Mouse (Mus musculus) lung, postnatal 10 days (tissue): ENCODE data around the gene Deup1.

Experiments
- DNase-seq: peaks from one replicate; pipeline ENCODE4 v3.0.0; 2021

The Deup1 gene

DNA sequence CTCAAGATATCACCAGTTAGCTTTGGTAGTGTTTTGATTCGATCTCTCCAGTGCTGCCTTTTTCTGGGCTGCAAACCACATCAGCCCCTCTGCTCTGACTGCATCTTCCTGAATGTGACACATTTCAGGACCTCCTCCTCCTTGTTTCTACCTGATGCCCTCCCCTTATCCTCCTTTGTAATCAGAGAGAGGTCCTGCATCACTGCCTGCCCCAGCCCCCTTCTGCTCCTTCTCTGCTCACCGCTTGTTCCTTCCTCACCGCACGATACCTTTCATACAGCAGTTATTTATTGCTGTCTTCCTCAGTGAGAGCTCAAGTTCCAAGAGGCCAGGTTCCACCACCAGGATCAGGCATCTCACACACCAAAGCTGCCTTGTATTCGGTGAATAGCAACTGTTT, 96.5 kb downstream of the Deup1 start:
- DNase-seq: no peak

DNA sequence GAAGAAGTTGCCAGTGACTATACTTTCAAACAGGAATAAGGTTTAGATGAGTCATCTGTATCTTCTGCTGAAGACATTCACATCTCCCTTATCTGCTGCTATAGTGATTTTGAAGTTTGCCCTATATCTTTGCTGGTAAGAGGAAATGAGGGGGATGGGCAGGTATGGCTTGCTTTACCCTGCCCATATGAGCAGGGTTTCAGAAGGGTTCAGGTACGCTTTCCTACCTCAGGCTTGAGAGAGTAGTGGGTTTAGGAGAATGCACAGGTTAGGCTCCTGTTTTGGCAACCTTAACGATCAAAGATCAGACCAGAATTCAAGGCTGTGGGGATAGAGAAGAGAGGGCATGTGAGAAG, 97.8 kb downstream of the Deup1 start:
- DNase-seq: no peak

DNA sequence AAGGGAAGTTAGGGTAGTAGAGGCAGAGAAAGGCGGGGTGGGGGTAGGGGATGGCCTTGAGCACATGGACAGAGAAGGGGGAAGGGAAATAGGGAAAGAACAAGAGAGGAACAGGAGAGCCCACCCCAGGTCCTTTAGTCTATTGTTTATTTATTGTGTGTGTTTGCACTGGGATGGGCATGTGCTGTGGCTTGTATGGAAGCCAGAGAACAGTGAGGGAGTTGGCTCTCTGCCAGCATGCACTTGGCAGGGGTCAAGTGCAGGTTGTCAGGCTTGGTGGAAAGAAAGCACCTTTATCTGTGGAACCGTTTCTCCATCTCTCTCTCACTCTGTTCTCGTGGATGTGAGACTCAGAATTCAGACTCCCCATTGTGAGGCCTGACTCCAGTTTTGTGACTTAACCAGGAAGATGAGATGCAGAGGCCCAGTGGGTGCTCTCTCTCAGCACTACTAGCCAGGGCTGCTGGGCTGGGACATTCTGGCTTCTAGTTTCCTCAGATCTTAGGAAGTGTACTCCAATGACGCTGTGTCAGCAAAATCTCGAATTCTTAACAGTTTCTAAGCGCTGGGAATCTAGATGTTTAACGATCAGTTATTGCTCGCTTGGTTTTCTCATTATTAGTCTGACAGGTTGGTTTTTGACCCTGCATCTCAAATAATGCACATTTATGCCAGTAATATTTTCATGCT, 98.3 kb downstream of the Deup1 start:
- peak; percentile 70 for DNase-seq

DNA sequence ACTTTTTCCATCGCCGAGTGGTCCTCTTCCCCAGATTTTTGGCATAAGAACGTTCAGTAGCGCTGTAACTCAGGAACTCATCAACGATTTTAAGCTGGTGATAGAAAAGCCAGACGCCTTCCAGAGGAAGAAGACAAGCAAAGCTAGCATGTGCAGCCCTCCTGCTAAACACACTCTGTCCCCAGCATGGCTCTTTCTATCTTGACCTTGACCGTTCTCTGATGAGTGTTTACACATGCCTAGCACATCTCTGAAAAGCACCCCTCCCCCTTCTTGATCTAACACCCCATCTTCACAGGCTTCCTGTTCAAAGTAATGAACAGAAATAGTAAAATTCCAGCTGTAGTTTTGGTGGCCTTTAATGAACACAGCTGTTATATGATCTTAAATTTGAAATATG, 99.4 kb downstream of the Deup1 start:
- DNase-seq: peak; percentile 72

DNA sequence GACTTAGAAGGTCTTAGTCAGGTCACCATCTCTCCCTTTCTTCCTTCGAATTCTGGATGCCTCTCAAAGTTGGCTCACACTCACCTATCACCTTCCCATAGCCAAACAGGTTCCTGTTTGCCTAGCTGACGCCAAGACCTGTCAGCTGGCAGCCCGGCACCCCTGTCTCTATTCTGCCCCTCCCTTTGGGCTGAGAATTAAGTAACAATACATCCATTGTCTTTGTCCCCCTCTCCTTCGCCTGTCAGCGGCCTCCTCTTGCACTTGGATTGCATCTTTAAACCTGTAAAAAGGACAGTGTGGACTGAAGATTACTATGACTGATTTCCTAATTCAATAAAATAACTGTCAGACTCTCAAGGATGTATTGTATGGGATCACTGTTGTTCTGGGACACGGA, 99.9 kb downstream of the Deup1 start:
- no peak for DNase-seq

DNA sequence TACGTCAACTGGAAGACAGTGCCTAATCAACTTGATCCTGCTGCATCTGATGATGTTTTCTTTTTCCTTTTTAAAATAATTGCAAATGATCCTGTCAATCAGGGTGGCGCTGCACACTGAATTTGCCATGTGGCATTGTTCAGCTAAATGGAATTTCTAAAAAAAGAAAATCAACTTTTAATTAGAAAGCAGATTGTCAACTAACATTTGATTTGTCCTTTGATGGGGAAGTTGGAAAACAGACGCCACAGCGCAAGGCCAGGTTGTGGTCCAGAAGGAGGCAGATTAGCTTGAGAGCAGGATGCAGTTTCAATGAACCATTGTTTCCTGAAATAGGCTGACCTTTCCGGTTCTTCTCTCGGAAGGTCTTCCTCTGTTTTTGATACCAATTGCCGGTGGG, 101.2 kb downstream of the Deup1 start:
- no peak for DNase-seq

DNA sequence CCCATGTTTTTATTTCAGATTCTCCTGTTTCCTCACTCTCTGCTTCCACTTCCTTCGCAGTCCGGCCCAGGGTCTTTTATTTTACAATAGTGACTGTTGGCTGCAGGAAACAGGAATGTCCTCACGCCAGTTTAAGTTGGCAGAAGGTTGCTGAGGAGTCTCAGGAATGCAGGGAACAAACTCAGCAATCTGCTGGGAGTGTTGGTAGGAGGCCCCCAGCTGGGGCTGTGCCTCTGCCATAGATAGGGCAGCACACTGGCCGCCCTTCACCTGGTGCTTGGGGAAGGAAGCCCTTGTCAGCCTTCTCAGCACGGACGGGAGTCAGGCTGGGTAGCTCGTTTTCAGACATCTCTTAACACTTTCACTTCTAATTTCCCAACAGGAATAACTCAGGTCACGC, 102.5 kb downstream of the Deup1 start:
- DNase-seq: peak; percentile 70

DNA sequence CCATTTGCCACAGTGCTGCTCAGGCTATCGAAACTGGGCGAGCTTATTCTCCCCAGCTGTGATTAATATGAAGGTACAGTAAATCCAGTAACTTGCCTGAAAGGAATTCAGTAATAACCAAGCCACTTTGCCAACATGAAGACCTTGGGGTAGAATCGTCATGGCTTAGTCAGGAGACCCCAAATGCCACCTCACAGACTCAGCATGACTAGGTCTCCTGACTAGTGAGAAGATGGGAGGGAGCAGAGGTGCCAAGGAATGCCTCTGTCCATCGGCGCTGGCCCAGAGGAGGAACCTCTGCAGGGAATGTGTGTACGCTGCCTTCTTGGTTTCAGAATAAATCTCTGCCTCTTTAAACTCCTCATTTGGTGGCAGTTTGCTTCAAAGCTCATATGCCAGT, 104.1 kb downstream of the Deup1 start:
- DNase-seq: no peak

DNA sequence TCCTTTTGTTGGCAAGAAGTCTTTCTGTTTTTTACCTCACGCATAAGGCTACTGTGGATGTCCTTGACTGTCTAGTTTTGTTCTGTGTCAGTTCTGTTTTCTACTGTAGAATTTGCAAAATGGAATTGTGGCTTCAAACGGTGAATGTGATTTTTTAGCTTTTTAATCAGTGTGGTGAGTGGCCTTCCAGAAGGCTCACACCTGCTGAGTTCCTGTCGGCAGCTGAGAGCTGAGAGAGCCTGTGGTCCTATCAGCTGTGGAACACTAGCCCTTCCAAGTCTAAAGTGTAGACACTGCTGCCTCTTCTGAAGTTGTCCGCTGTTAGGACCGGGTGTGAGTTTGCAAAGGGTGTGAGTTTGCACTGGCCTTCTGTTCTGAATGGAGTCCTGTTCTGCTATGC, 104.8 kb downstream of the Deup1 start:
- DNase-seq: no peak

DNA sequence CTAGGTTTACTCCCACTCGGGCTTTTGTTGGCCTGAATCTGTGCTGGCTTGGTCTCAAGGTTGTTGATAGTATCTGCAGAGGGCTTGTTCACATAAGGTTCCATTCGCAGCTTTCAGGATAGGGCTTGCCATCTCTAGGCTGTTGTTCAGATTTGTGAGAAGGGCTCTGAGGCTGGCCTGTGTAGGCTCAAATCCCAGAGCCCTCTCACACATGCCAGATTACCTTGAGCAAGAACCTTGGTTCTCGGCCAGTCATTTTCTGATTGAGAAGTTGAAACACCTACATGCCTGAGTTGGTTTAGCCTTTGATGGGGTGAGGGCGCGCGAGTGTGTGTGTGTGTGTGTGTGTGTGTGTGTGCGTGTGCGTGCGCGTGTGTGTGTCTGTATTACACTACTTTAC, 105.4 kb downstream of the Deup1 start:
- DNase-seq: no peak

DNA sequence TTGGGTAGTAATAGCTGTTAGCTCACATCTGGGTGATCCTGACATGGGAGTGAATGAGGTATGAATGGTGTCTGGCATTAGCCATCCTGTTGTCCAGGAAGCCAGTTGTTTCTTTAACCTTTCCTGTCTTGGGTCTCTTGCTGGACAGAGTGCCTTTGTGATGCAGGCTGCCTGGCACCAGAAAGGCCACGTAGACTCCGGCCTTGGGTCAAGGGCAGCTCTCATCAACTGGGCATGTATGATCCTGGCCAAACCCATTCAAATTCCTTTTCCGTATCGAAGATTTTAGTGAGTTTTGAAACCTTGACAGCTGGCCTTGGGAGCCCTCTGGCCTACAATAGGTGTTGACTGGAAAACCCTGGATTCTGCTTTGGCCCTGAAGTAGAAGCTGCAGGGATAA, 109.8 kb downstream of the Deup1 start:
- DNase-seq: no peak

DNA sequence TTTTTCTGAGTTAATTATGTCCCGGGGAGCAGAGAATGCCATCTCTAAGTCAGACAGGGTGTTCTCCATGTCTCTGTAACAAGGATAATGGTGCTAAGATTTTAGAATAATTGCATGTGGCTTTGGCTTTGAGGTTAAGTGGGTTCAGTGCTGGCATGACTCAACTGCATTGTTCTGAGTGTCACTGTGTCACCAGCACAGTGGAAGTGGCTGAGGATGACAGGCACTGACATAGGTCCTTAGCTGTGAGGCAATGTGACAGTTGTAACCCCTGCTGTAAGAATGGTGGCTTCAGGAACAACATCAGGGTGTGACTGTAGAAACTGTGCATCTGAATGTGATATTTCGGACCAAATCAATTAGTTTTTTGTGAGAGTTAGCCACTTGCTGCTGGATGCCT, 111.7 kb downstream of the Deup1 start:
- no peak for DNase-seq

DNA sequence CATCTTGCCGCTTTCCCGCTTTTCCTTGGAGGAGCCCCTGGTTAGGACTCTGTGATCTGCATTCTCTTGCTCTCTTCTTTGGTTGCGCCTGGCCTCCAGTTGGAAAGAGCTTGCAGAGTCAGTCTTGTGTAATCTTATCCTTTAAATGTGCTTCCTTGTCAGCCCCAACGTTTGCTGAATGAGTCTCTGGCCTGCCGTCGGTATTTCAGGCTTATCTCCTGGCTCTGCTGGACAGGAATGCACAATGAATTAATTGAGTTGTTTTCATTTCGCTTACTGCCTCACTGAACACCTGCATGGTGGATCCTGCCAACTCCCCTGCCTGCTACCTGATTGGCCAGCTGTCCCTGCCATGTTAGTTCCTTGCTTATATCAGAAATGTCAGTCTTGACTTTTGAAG, 114.8 kb downstream of the Deup1 start:
- no peak for DNase-seq

DNA sequence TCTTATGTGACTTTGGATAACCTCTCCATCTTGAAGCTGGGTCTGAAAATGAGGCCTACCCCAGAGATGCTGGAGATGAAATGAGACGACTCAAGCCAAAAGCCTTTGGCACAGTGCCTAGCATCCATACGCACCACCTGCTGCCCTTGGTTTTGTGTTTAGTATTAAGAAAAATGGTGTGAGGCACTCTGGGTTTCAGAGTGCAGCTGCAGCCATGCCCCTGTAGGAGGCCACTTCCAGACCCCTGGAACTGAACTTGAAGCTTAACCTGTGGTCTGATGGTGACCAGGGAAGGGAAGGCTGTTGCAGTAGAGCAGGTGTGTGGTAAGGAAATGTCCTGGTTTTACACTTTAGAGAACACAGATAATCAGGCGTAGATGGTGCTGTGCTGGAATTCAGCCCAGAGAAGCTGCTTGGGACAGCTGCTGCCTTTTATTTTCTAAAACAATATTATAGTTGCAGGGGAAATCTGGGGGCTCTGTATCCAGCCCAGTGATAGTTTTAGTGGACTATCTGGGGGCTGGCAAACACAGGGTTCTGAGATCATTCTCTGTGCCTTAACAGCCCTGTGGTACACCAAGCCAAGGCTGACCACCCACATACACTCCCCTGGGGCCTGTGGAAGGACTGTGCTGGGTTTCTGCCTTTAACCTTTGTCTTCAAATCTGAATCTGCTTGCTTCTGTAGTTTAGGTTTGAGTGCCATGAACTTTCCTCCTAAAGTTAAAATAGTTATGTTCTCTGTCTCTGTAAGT, 117.0 kb downstream of the Deup1 start:
- no peak for DNase-seq
